Mouse (Mus musculus): ENCODE measurements at regions not wholly inside any gene's neighbourhood (a gene's known extent, or its start where the extent isn't known, plus 50 kb on each side); places are given as distances from the start of the nearest gene placed in this dataset.

- TF ChIP-seq CTCF (IDR thresholded peaks at IDR 0.05; ENCODE audit: extremely low read depth, insufficient read depth, low read length), result no peak
- no peak for TF ChIP-seq POLR2A (IDR thresholded peaks at IDR 0.05; ENCODE audit: extremely low read depth, insufficient read depth, low read length)
Observed at GRCm38 (mm10) chr13:99830080-99830724, 70.7 kb downstream of the Cartpt start.

All from cortical plate, adult 2 months (tissue).